Mouse (Mus musculus): ENCODE measurements at regions not wholly inside any gene's neighbourhood (a gene's known extent, or its start where the extent isn't known, plus 50 kb on each side); places are given as distances from the start of the nearest gene placed in this dataset.

DNA sequence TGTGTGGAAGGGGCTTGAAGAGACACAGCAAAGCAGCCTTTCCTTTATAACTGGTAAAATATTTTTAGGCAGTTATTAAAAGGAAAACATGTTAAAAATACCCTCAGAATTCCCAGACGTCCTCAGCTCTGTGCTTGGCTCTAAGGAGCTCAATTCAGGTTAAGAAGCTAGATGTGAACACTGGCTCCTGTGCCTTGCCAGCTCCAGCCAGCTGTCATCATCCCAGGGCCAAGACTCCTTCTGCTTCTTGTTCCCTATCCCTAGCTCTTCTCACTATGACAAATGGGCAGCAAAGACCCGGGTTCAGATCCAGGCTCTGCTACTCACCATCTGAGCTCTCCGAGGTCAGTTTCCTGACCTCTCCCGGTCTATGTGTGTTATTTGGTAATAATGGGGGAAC, 293.5 kb upstream of the Rtl1 start:
- in situ Hi-C loops (cut with MboI; ENCODE audit: low pct_ligation_motif_present, low pct_unique_long_range_greater_than_20kb, low sequenced_read_pairs) = no loop called here
- H3K9me3 ChIP-seq (replicated peaks; ENCODE audit: low read length) = peaks cover 84% of the 10 kb centered on the region
- no peak overlapping the region for H3K4me2 ChIP-seq (ENCODE audit: insufficient read depth, low read depth, poor library complexity, severe bottlenecking)
- H3K4me1 ChIP-seq (ENCODE audit: control insufficient read depth in 1 of 2, insufficient read depth in 2 of 2) = no peaks in the 10 kb centered on the region
- DNase-seq (ENCODE audit: extremely low read depth) = no peak
- dilution Hi-C loops (cut with MboI; ENCODE audit: extremely low pct_ligation_motif_present, extremely low pct_unique_long_range_greater_than_20kb, low sequenced_read_pairs) = no loop called here
- H3K79me2 ChIP-seq (replicated peaks; ENCODE audit: control insufficient read depth, extremely low read depth, insufficient read depth, poor library complexity, severe bottlenecking) = no peaks in the 10 kb centered on the region
- no peaks in the 10 kb centered on the region for H3K36me3 ChIP-seq (replicated peaks in 1 of 2; ENCODE audit: control insufficient read depth in 1 of 2, insufficient read depth in 1 of 2, low read length in 1 of 2)
- H3K27ac ChIP-seq (ENCODE audit: insufficient read depth, low read depth) = no peak overlapping the region
- no peaks in the 10 kb centered on the region for H3K27me3 ChIP-seq (replicated peaks)
- H3K9ac ChIP-seq (ENCODE audit: insufficient read depth, low read depth) = no peak overlapping the region
- no peak for TF ChIP-seq SMC3 (IDR thresholded peaks at IDR 0.05; ENCODE audit: low read depth, low read length)
- TF ChIP-seq EP300 (IDR thresholded peaks at IDR 0.05; ENCODE audit: low read length) = no peak
- TF ChIP-seq USF2 (conservative IDR thresholded peaks at IDR 0.05; ENCODE audit: low read depth, low read length) = no peak
- no peak for TF ChIP-seq TBP (conservative IDR thresholded peaks at IDR 0.05; ENCODE audit: low read depth, low read length)
- no peak for TF ChIP-seq ZMIZ1 (IDR thresholded peaks at IDR 0.05; ENCODE audit: low read depth, low read length)
- TF ChIP-seq MAZ (IDR thresholded peaks at IDR 0.05; ENCODE audit: low read depth, low read length) = no peak
- TF ChIP-seq NELFE (IDR thresholded peaks at IDR 0.05; ENCODE audit: low read depth, low read length) = no peak
- TF ChIP-seq ETS1 (conservative IDR thresholded peaks at IDR 0.05; ENCODE audit: low read depth, low read length) = no peak
- no peak for TF ChIP-seq MAFK (IDR thresholded peaks at IDR 0.05; ENCODE audit: insufficient replicate concordance, low read length)
- TF ChIP-seq POLR2AphosphoS2 (IDR thresholded peaks at IDR 0.05; ENCODE audit: low read depth, low read length) = no peak
- TF ChIP-seq POLR2A (IDR thresholded peaks at IDR 0.05; ENCODE audit: low read depth, low read length) = no peak
- TF ChIP-seq ZNF384 (IDR thresholded peaks at IDR 0.05; ENCODE audit: low read depth, low read length) = no peak
- TF ChIP-seq ZC3H11A (IDR thresholded peaks at IDR 0.05; ENCODE audit: low read depth, low read length) = no peak
- TF ChIP-seq UBTF (IDR thresholded peaks at IDR 0.05; ENCODE audit: low read depth, low read length) = no peak
- TF ChIP-seq RCOR1 (conservative IDR thresholded peaks at IDR 0.05; ENCODE audit: low read depth, low read length) = no peak
- TF ChIP-seq CHD1 (IDR thresholded peaks at IDR 0.05; ENCODE audit: low read depth, low read length) = no peak
- no peak for TF ChIP-seq NRF1 (IDR thresholded peaks at IDR 0.05; ENCODE audit: low read depth, low read length)
- no peak overlapping the region for H3K4me3 ChIP-seq (replicated peaks in 1 of 3; ENCODE audit: low read depth in 2 of 3, low read length in 2 of 3, poor library complexity in 1 of 3)

DNA sequence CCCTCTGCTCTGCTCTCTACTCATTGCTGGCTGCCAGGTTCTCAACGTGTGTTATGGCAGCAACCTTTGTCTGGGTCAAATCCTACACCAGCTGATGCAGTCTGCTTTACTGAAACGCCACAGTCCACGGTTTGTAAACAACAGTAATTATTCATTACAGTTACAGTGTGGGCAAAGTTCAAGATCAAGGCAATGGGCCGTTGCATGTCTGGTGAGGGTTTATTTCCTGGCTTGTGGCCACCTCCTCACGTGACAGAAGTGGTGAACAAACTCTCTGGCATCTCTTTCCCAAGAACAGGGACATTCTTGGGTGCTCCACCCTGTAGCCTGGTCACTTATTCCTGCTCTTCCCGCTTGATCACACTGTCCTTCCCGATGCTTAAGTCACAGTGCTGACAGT, 295.3 kb upstream of the Rtl1 start:
- Histone ChIP-seq H3K36me3 (replicated peaks in 1 of 2; ENCODE audit: control insufficient read depth in 1 of 2, insufficient read depth in 1 of 2, low read length in 1 of 2) (no peaks in the 10 kb centered on the region), H3K27me3 (replicated peaks) (no peaks in the 10 kb centered on the region), H3K9me3 (replicated peaks; ENCODE audit: low read length) (peaks cover 85% of the 10 kb centered on the region), H3K79me2 (replicated peaks; ENCODE audit: control insufficient read depth, extremely low read depth, insufficient read depth, poor library complexity, severe bottlenecking) (no peaks in the 10 kb centered on the region), H3K4me1 (ENCODE audit: control insufficient read depth in 1 of 2, insufficient read depth in 2 of 2) (no peaks in the 10 kb centered on the region), H3K4me3 (replicated peaks in 1 of 3; ENCODE audit: low read depth in 2 of 3, low read length in 2 of 3, poor library complexity in 1 of 3) (no peak overlapping the region), H3K4me2 (ENCODE audit: insufficient read depth, low read depth, poor library complexity, severe bottlenecking) (no peak overlapping the region), H3K9ac (ENCODE audit: insufficient read depth, low read depth) (no peak overlapping the region), H3K27ac (ENCODE audit: insufficient read depth, low read depth) (no peak overlapping the region)
- in situ Hi-C loops (cut with MboI; ENCODE audit: low pct_ligation_motif_present, low pct_unique_long_range_greater_than_20kb, low sequenced_read_pairs) (no loop called here), dilution Hi-C loops (cut with MboI; ENCODE audit: extremely low pct_ligation_motif_present, extremely low pct_unique_long_range_greater_than_20kb, low sequenced_read_pairs) (no loop called here)
- no peak for TF ChIP-seq RCOR1 (conservative IDR thresholded peaks at IDR 0.05; ENCODE audit: low read depth, low read length)
- TF ChIP-seq MAFK (IDR thresholded peaks at IDR 0.05; ENCODE audit: insufficient replicate concordance, low read length) = no peak
- TF ChIP-seq JUN (IDR thresholded peaks at IDR 0.05; ENCODE audit: insufficient read depth, low read depth, low read length) = no peak
- no peak for TF ChIP-seq CTCF (conservative IDR thresholded peaks at IDR 0.05 in 1 of 2, IDR thresholded peaks at IDR 0.05 in 1 of 2; ENCODE audit: low read depth in 2 of 2, low read length in 2 of 2)
- TF ChIP-seq CHD2 (IDR thresholded peaks at IDR 0.05; ENCODE audit: low read length) = no peak
- TF ChIP-seq POLR2A (IDR thresholded peaks at IDR 0.05; ENCODE audit: low read depth, low read length) = no peak
- no peak for TF ChIP-seq UBTF (IDR thresholded peaks at IDR 0.05; ENCODE audit: low read depth, low read length)
- no peak for TF ChIP-seq NELFE (IDR thresholded peaks at IDR 0.05; ENCODE audit: low read depth, low read length)
- no peak for TF ChIP-seq USF1 (IDR thresholded peaks at IDR 0.05; ENCODE audit: low read depth, low read length)
- no peak for TF ChIP-seq NRF1 (IDR thresholded peaks at IDR 0.05; ENCODE audit: low read depth, low read length)
- no peak for TF ChIP-seq MAX (IDR thresholded peaks at IDR 0.05; ENCODE audit: low read length)
- TF ChIP-seq E2F4 (IDR thresholded peaks at IDR 0.05; ENCODE audit: insufficient replicate concordance, low read depth, low read length) = no peak
- no peak for TF ChIP-seq TBP (conservative IDR thresholded peaks at IDR 0.05; ENCODE audit: low read depth, low read length)
- no peak for TF ChIP-seq RAD21 (IDR thresholded peaks at IDR 0.05; ENCODE audit: low read depth, low read length)
- no peak for TF ChIP-seq MYC (IDR thresholded peaks at IDR 0.05; ENCODE audit: low read depth, low read length)
- no peak for TF ChIP-seq ZNF384 (IDR thresholded peaks at IDR 0.05; ENCODE audit: low read depth, low read length)
- no peak for TF ChIP-seq CHD1 (IDR thresholded peaks at IDR 0.05; ENCODE audit: low read depth, low read length)
- DNase-seq (ENCODE audit: extremely low read depth) = no peak

Data from CH12.LX (cell line).